10 mouse cellular contexts compared by ENCODE assay signal in genomic region chr7:126860987-126861386, GRCm38 (mm10). TPM values are rescaled to one million over a fixed set of nuclear protein-coding genes. Genes with fewer than 3 reads are reported as not detected.
DNase-seq lines count a peak whose midpoint lies in the region; ATAC-seq and TF ChIP-seq lines count a peak whose summit lies in the region.
"Had no signal": no experiment of that assay in that cellular context is flagged by ENCODE, and none has a peak within 500 bp of the region (broad histone marks: within the 10 kb centered on the region; RNA-seq: fewer than 3 reads in every experiment).

No protein-coding gene starts in this region.

- H3K4me1 ChIP-seq in heart, embryonic 14.5 days (ENCODE audit: control insufficient read depth in 2 of 2, insufficient read depth in 2 of 2, low read length in 2 of 2) = peaks cover 11 to 20% of the 10 kb centered on the region in 2 experiments
- H3K4me1 ChIP-seq in ES-Bruce4 (ENCODE audit: control insufficient read depth, insufficient read depth, low read length) = peaks cover 2% of the 10 kb centered on the region
- peaks cover 15% of the 10 kb centered on the region; the same call in 1 of the 2 replicates for H3K4me1 ChIP-seq in forebrain, postnatal 0 days (ENCODE audit: insufficient read depth)
- peaks cover 17% of the 10 kb centered on the region for H3K4me1 ChIP-seq in liver, postnatal 0 days (ENCODE audit: insufficient read depth)

- 68% methylated on average over 5 of the region's 5 CpGs for WGBS in heart, embryonic 14.5 days
- 73% methylated on average over 5 of the region's 5 CpGs for WGBS in forebrain, postnatal 0 days
- 49% methylated on average over 5 of the region's 5 CpGs for WGBS in liver, postnatal 0 days (ENCODE audit: insufficient replicate concordance)

- no peak for DNase-seq in heart, adult 18-20 months
- no peak for DNase-seq in forebrain, postnatal 0 days
- DNase-seq in liver, postnatal 0 days = no peak
- DNase-seq in urinary bladder, adult 2 months (ENCODE audit: low spot score) = no peak
- no peak for DNase-seq in urinary bladder, postnatal 14 days (ENCODE audit: low spot score)
- DNase-seq in urinary bladder, postnatal 36 days (ENCODE audit: low spot score in 2 of 2) = no peak

- no peak for TF ChIP-seq EP300 in ES-Bruce4 (IDR thresholded peaks at IDR 0.05; ENCODE audit: insufficient read depth, low read depth, low read length)
- TF ChIP-seq EP300 in liver, postnatal 0 days (IDR thresholded peaks at IDR 0.05; ENCODE audit: low read depth) = no peak

- ATAC-seq in heart, embryonic 14.5 days (ENCODE audit: insufficient number of reproducible peaks, insufficient read depth, low FRiP score, low read depth) = no peak
- no peak for ATAC-seq in forebrain, postnatal 0 days
- no peak for ATAC-seq in liver, postnatal 0 days

- peaks cover 68% of the 10 kb centered on the region for H3K36me3 ChIP-seq in heart, embryonic 14.5 days (ENCODE audit: control insufficient read depth, insufficient read depth, low read length)
- peaks cover 36% of the 10 kb centered on the region for H3K36me3 ChIP-seq in ES-Bruce4 (ENCODE audit: control insufficient read depth, insufficient read depth, low read length, poor library complexity, severe bottlenecking)
- peaks cover 54% of the 10 kb centered on the region for H3K36me3 ChIP-seq in forebrain, postnatal 0 days (ENCODE audit: insufficient read depth)
- H3K36me3 ChIP-seq in liver, postnatal 0 days (replicated peaks; ENCODE audit: insufficient read depth, low read length) = peaks cover 53% of the 10 kb centered on the region

- TF ChIP-seq POLR2A in ES-Bruce4 (IDR thresholded peaks at IDR 0.05; ENCODE audit: insufficient read depth, low read length) = no peak

- peak overlapping the region; percentile 64 to 89 for H3K4me3 ChIP-seq in heart, embryonic 14.5 days (ENCODE audit: control insufficient read depth in 1 of 2, insufficient read depth in 1 of 2, low read depth in 1 of 2, low read length in 2 of 2)
- H3K4me3 ChIP-seq in ES-Bruce4 (ENCODE audit: low read depth, low read length) = peak overlapping the region; percentile 96
- peak overlapping the region; percentile 69 for H3K4me3 ChIP-seq in forebrain, postnatal 0 days (ENCODE audit: low read depth, low read length)
- H3K4me3 ChIP-seq in liver, postnatal 0 days (ENCODE audit: low read depth, low read length) = peak overlapping the region; percentile 72

- H3K9me3 ChIP-seq in heart, embryonic 14.5 days (ENCODE audit: control insufficient read depth, low read length) = no peaks in the 10 kb centered on the region
- no peaks in the 10 kb centered on the region for H3K9me3 ChIP-seq in ES-Bruce4 (replicated peaks; ENCODE audit: control insufficient read depth, insufficient read depth, low read length, poor library complexity, severe bottlenecking)
- H3K9me3 ChIP-seq in forebrain, postnatal 0 days (ENCODE audit: low read length) = no peaks in the 10 kb centered on the region
- no peaks in the 10 kb centered on the region for H3K9me3 ChIP-seq in liver, postnatal 0 days (ENCODE audit: low read length)

- H3K27me3 ChIP-seq in heart, embryonic 14.5 days (ENCODE audit: control insufficient read depth, insufficient read depth, low read length) = no peaks in the 10 kb centered on the region
- no peaks in the 10 kb centered on the region for H3K27me3 ChIP-seq in ES-Bruce4 (ENCODE audit: control insufficient read depth, insufficient read depth, low read length, poor library complexity, severe bottlenecking)
- no peaks in the 10 kb centered on the region for H3K27me3 ChIP-seq in forebrain, postnatal 0 days (ENCODE audit: insufficient read depth, low read length)
- no peaks in the 10 kb centered on the region for H3K27me3 ChIP-seq in liver, postnatal 0 days (ENCODE audit: insufficient read depth, low read length)
- H3K27me3 ChIP-seq: Patski had no signal

- H3K4me2 ChIP-seq in heart, embryonic 14.5 days (ENCODE audit: low read length) = peak overlapping the region; percentile 77
- peak overlapping the region; percentile 81 for H3K4me2 ChIP-seq in forebrain, postnatal 0 days (ENCODE audit: low read depth)
- peak overlapping the region; percentile 95 for H3K4me2 ChIP-seq in liver, postnatal 0 days (ENCODE audit: low read depth, low read length)

- peak overlapping the region; percentile 83 for H3K9ac ChIP-seq in heart, embryonic 14.5 days (ENCODE audit: low read length)
- H3K9ac ChIP-seq in ES-Bruce4 (ENCODE audit: low read depth, poor library complexity, severe bottlenecking) = peak overlapping the region; percentile 87
- peak overlapping the region; percentile 56 for H3K9ac ChIP-seq in forebrain, postnatal 0 days
- H3K9ac ChIP-seq in liver, postnatal 0 days (replicated peaks) = peak overlapping the region; percentile 78

- TF ChIP-seq CTCF in ES-Bruce4 (IDR thresholded peaks at IDR 0.05; ENCODE audit: low read depth, low read length) = no peak
- no peak for TF ChIP-seq CTCF in forebrain, postnatal 0 days (IDR thresholded peaks at IDR 0.05; ENCODE audit: low read depth)
- no peak for TF ChIP-seq CTCF in liver, postnatal 0 days (IDR thresholded peaks at IDR 0.05; ENCODE audit: low read depth)

- no peak overlapping the region for H3K27ac ChIP-seq in heart, embryonic 14.5 days (replicated peaks in 1 of 2; ENCODE audit: control insufficient read depth in 1 of 2, insufficient read depth in 1 of 2, low read depth in 2 of 2, low read length in 2 of 2)
- H3K27ac ChIP-seq in ES-Bruce4 (ENCODE audit: insufficient read depth, low read length) = peak overlapping the region; percentile 53
- no peak overlapping the region for H3K27ac ChIP-seq in forebrain, postnatal 0 days (ENCODE audit: low read depth, low read length)
- H3K27ac ChIP-seq in liver, postnatal 0 days (ENCODE audit: low read depth) = peak overlapping the region; percentile 24; the same call in 1 of the 2 replicates

RNA-seq across cellular contexts. Expression of gene Hirip3, which starts 0.8 kb away (rescaled TPM):
- polyA plus RNA-seq in heart, embryonic 14.5 days (2014; fragmentation: Nextera tagmentation; extraction: Ambion mirVana) = 10.7 and 11.5 TPM in 2 replicates
- total RNA-seq in heart, adult 18-20 months (2021) = 1 to 10 TPM; 5.0 to 6.4 TPM
- 116 and 120 TPM in 2 replicates for polyA plus RNA-seq in ES-Bruce4 (2011; ENCODE audit: insufficient read depth, insufficient read length, low read depth, missing spikeins)
- 11.7 and 21.3 TPM in 2 replicates for total RNA-seq in forebrain, postnatal 0 days (2014; rRNA removed)
- polyA plus RNA-seq in forebrain, postnatal 0 days (2015; fragmentation: Nextera tagmentation; extraction: Ambion mirVana) = 9.9 and 19.5 TPM in 2 replicates
- 6.5 and 7.2 TPM in 2 replicates for polyA plus RNA-seq in liver, postnatal 0 days (2015; fragmentation: Nextera tagmentation; extraction: Ambion mirVana)
- 18.0 and 21.0 TPM in 2 replicates for polyA plus RNA-seq in urinary bladder, adult 2 months (2012; rRNA removed)

RNA-seq across cellular contexts. Expression of gene Ino80e, which starts 1.2 kb away (rescaled TPM):
- 47.9 and 51.9 TPM in 2 replicates for polyA plus RNA-seq in heart, embryonic 14.5 days (2014; fragmentation: Nextera tagmentation; extraction: Ambion mirVana)
- 10 to 100 TPM; 17.2 to 19.1 TPM for total RNA-seq in heart, adult 18-20 months (2021)
- polyA plus RNA-seq in ES-Bruce4 (2011; ENCODE audit: insufficient read depth, insufficient read length, low read depth, missing spikeins) = 104 and 118 TPM in 2 replicates
- total RNA-seq in forebrain, postnatal 0 days (2014; rRNA removed) = 62.8 and 69.9 TPM in 2 replicates
- polyA plus RNA-seq in forebrain, postnatal 0 days (2015; fragmentation: Nextera tagmentation; extraction: Ambion mirVana) = 102 and 107 TPM in 2 replicates
- 17.2 and 20.6 TPM in 2 replicates for polyA plus RNA-seq in liver, postnatal 0 days (2015; fragmentation: Nextera tagmentation; extraction: Ambion mirVana)
- 42.3 and 46.0 TPM in 2 replicates for polyA plus RNA-seq in urinary bladder, adult 2 months (2012; rRNA removed)

RNA-seq across cellular contexts. Expression of gene Doc2a, which starts 13.8 kb away (rescaled TPM):
- polyA plus RNA-seq in heart, embryonic 14.5 days (2014; fragmentation: Nextera tagmentation; extraction: Ambion mirVana) = 0.14 TPM in 1 of 2 replicates, not detected in the other
- total RNA-seq in heart, adult 18-20 months (2021) = not detected
- polyA plus RNA-seq in ES-Bruce4 (2011; ENCODE audit: insufficient read depth, insufficient read length, low read depth, missing spikeins) = 3.2 and 3.3 TPM in 2 replicates
- total RNA-seq in forebrain, postnatal 0 days (2014; rRNA removed) = 35.7 and 148 TPM in 2 replicates
- polyA plus RNA-seq in forebrain, postnatal 0 days (2015; fragmentation: Nextera tagmentation; extraction: Ambion mirVana) = 31.5 and 32.5 TPM in 2 replicates
- not detected in 2 replicates for polyA plus RNA-seq in liver, postnatal 0 days (2015; fragmentation: Nextera tagmentation; extraction: Ambion mirVana)
- not detected in 2 replicates for polyA plus RNA-seq in urinary bladder, adult 2 months (2012; rRNA removed)
- total RNA-seq: gastrocnemius, postnatal 36 days had no signal
- polyA plus RNA-seq: Patski had no signal

RNA-seq across cellular contexts. Expression of gene Taok2, which starts 23.5 kb away (rescaled TPM):
- 19.8 and 21.7 TPM in 2 replicates for polyA plus RNA-seq in heart, embryonic 14.5 days (2014; fragmentation: Nextera tagmentation; extraction: Ambion mirVana)
- total RNA-seq in heart, adult 18-20 months (2021) = 10 to 100 TPM; 35.6 to 38.4 TPM
- polyA plus RNA-seq in ES-Bruce4 (2011; ENCODE audit: insufficient read depth, insufficient read length, low read depth, missing spikeins) = 37.9 and 41.0 TPM in 2 replicates
- 100 and 110 TPM in 2 replicates for total RNA-seq in forebrain, postnatal 0 days (2014; rRNA removed)
- 30.5 and 42.6 TPM in 2 replicates for polyA plus RNA-seq in forebrain, postnatal 0 days (2015; fragmentation: Nextera tagmentation; extraction: Ambion mirVana)
- polyA plus RNA-seq in liver, postnatal 0 days (2015; fragmentation: Nextera tagmentation; extraction: Ambion mirVana) = 7.5 and 8.7 TPM in 2 replicates
- polyA plus RNA-seq in urinary bladder, adult 2 months (2012; rRNA removed) = 55.8 and 65.4 TPM in 2 replicates

RNA-seq across cellular contexts. Expression of gene 4930451I11Rik, which starts 29.5 kb away (rescaled TPM):
- not detected in 2 replicates for polyA plus RNA-seq in heart, embryonic 14.5 days (2014; fragmentation: Nextera tagmentation; extraction: Ambion mirVana)
- not detected for total RNA-seq in heart, adult 18-20 months (2021)
- not detected in 2 replicates for polyA plus RNA-seq in ES-Bruce4 (2011; ENCODE audit: insufficient read depth, insufficient read length, low read depth, missing spikeins)
- total RNA-seq in forebrain, postnatal 0 days (2014; rRNA removed) = not detected in 2 replicates
- 0.62 TPM in 1 of 2 replicates, not detected in the other for polyA plus RNA-seq in forebrain, postnatal 0 days (2015; fragmentation: Nextera tagmentation; extraction: Ambion mirVana)
- not detected in 2 replicates for polyA plus RNA-seq in liver, postnatal 0 days (2015; fragmentation: Nextera tagmentation; extraction: Ambion mirVana)
- polyA plus RNA-seq in urinary bladder, adult 2 months (2012; rRNA removed) = not detected in 2 replicates
- total RNA-seq: gastrocnemius, postnatal 36 days had no signal
- polyA plus RNA-seq: Patski had no signal

Comparison
In these comparisons a context has a peak if more than half of its experiments do, and no peak if none do; other contexts are left out.
1. H3K27ac ChIP-seq: peak in ES-Bruce4 (single experiment) and liver, postnatal 0 days (single experiment); none in heart, embryonic 14.5 days (0 of 2) and forebrain, postnatal 0 days (single experiment).
2. Peak in every context shown above with its lines, with median percentiles within 50 percentile points of each other: H3K4me2 ChIP-seq, H3K4me3 ChIP-seq and H3K9ac ChIP-seq.